Mouse (Mus musculus) ovary, adult 18-20 months (tissue): ENCODE data around the gene Maml3.

Experiments used
- DNase-seq: peaks from one replicate; pipeline ENCODE4 v3.0.0; 2022; ENCODE audit warnings: low spot score, mixed read lengths

Maml3 gene

GRCm38 (mm10) chr3:51821551-51821950, 283.3 kb downstream of the Maml3 start:
- DNase-seq, result no peak

- no peak for DNase-seq
These were observed 285.8 kb downstream of the Maml3 start for GRCm38 (mm10) chr3:51819109-51819508.

DNA sequence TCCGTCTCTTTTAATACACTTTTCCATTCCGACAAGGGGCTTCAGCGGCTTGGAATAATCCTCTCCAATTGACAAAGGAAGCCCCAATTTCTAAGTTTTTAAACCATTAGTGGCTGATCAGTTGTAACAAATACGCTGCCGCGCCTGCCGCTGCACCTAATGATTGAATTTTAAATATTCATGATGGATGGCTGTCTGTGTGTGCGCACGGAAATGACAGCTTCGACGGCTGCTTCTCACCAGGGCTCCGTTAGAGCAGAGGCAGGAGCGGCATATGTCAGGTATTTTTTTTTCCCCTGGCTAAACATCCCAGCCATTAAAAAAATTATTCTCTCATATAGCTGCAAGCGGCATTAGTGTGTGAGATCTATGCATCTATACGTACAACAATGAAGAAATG, 287.0 kb downstream of the Maml3 start:
- DNase-seq, result no peak

DNA sequence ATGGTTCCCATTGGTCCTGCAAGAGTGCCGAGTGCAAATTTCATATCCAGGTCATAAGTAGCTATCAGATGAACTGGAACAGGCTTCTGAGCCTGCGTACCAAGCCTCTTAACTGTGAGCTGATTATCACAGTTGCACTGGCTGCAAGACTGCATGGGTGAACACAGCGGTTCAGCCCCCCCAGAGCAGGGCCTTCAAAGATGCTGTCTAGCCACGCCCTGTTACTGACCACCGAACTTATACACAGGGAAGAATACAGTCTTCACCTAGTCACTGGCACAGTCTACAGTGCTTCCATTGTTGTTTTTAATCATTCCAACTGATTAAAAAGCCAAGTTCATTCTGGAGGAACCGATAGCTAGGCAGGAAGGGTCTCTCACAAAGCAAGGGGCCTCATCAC, 287.5 kb downstream of the Maml3 start:
- no peak for DNase-seq

DNA sequence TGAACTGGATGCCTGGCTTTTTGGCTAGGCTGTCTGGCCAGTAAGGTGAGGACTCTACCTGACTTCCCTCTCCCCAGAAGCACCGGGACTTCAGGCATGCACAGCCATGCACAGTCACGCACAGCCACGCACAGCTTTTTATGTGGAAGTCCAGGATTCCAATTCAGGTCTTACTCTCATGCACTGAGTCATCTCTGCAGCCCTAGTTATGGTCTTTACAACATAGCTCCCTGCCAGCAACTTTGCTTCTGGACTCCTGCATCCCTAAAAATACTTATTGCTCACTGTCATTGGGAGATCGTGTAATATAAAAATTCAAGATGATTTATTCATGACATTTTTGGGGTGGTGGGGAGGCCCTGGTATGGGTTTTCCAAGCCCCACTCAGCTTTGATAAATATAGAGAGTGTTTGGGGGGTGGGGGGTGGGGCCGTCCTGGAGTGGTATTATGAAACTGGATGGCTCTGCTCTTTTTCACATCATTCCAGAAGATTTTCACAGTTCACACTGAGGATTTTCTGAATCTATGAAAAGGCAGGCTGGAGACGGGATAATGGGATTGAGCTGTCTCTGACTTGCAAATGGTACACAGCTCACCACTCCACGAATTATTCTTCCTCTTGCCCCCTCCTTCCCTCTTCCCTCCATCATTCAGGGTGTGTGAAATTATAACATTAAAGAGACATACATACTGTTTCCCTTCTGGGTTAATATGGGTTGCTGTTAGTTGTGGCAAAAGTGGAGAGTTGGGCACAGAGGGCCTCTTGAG, 288.2 kb downstream of the Maml3 start:
- no peak for DNase-seq

- no peak for DNase-seq
These were observed 290.8 kb downstream of the Maml3 start for GRCm38 (mm10) chr3:51814073-51814472.

DNA sequence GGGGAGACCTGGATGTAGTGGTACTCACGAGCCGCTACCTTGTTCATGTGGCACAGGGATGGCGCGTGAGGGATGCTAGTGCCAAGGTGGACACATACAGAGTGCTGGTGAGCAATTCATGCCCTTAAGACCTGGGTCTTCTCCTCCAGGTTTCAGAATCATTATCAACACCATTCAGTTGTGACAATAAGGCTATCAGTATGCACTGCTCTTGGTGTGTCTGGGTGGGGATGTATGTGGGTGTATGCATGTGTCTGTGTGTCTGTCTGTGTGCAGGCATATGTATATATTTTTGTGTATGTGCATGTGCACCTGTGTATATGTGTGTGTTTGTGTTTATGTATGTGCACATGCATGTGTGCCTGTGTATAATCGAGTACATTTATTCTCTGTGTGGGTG, 291.7 kb downstream of the Maml3 start:
- no peak for DNase-seq

DNA sequence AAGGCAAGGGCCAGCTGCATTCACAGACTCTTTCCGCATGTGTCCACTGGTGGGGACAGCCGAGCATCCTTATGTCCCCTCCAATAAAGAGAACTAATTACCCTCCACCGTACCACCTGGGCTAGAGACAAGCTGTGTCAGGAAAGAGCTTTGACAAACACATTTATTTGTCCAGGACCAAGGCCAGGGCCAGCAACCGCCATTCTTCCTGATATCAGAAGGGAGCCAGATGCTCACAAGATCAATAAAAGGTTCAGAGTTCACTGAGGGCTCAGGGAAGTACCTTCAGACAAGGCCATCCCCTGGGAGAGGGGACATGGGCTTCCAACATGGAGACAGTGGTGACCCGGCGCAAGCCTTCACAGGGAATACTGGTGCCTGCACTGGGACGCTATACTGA, 294.1 kb downstream of the Maml3 start:
- DNase-seq, result no peak

DNA sequence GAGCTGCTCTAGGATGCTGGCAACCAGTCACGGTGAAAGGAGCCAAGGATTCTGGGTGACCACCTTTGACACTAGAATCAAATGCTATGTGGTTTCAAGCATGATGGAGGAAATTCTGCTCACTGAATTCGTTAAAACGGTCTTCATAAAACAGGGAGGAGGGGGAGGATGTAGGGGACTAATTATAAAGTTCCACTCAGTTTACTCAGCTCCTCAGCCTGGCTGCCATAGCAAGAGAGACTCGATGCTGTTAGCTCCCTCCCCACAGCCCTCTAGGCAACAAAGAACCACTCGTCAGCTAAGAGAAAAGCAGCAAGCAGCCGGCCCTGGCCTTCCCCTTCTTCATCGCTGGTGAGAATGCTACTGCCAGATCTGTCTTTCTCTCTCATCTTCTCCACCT, 295.1 kb downstream of the Maml3 start:
- no peak for DNase-seq

DNA sequence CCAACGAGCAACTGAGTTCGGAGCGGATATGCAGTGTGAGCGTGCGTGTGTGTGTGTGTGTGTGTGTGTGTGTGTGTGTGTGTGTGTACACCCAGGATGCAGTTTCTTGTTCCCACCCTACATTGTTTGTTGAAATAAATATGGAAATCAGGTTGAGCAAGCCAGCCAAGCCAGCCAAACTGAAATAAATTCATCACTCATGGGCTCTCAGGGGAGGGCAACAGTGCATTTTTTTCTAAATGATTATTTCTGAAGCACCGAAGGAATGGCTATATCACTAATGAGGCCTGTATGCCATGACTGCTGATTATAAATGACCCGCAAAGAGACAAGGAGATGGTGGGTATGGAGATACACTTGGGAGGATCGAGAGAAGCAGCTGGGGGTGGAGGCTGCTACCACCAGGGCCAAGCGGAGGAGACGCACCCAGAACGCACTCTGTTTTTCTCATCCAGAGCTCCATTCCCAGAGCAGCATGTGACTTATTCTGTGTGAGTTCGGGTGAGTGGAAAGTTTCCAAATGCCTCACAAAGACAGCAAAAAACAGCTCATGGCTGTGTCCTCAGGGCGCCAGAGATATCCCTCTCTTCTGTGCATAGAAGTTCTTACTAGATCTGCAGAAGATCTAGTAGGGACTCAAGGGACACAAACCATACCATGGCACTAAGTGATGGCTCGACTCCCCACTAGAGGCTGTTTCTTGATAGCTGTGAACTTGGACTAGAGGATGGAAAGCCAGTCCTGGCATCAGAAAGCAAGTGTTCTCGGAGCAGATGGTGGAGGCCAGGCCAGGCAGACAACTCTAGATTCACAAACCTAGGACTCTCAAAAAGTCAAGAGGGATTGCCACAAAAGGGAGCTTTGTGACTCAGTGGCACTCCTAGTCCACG, 296.6 kb downstream of the Maml3 start:
- no peak for DNase-seq

DNA sequence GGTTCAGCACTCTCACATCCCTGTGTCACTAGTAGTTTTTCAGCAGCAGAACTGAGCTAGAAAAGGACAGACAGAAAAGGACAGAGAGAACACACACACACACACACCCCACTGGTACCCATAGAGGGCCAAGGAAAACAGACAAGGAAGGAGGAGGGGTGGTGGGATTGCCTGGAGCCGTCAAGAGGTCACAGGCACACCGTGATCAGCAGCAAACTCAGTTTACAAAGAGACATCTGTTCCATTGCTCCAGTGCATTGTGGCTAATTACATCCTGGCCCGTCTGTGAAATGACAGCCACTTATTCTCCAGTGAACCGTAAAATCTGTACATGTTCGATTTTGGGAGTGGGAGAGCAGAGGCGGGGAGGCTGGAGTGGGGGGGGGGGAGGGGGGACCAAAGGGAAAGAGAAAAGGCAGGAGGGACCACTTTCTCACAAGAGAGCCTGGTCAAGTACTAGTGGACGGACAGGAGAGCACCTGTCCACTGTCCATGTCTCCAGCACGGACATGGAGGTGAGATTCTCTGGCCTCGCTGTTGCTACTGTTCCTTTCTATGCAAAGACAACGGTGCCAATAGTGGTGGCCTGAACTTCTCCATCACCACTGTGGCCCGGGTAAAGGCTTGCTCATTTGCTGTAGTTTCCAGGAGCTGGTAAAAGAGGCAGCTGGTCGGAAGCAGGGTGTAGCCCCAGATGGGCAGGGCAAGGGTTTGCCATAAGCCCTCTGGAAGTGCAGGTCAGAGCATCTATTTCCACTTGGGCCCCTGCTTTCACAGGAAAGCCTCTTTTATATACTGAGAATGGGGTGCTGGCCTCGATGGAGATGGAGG, 299.2 kb downstream of the Maml3 start:
- no peak for DNase-seq

DNA sequence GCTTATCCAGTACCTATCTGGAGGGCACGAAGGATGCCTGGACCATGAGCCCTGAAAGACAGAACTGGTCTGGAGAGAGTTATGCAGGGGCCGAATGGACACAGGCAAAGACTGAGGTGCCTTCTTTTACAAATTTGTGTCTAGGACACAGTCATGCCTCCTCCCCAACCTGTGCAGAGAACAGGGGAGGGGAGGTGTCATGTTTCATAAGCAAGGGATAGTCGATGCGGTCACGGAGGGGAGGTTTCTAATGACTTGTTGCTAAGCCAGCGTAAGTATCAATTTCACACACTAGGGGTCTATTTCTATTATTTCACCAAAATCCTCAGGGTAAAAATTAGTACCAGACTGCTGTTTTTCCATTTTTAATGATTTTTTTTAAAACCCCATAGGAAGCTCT, 301.0 kb downstream of the Maml3 start:
- no peak for DNase-seq

GRCm38 (mm10) chr3:51799650-51800049, 305.2 kb downstream of the Maml3 start:
- DNase-seq, result no peak

- no peak for DNase-seq
These were observed 308.0 kb downstream of the Maml3 start for GRCm38 (mm10) chr3:51796838-51797237.

GRCm38 (mm10) chr3:51796219-51796828, 308.6 kb downstream of the Maml3 start:
- DNase-seq, result peak; percentile 22

- no peak for DNase-seq
These were observed 313.3 kb downstream of the Maml3 start for GRCm38 (mm10) chr3:51791542-51791941.

DNA sequence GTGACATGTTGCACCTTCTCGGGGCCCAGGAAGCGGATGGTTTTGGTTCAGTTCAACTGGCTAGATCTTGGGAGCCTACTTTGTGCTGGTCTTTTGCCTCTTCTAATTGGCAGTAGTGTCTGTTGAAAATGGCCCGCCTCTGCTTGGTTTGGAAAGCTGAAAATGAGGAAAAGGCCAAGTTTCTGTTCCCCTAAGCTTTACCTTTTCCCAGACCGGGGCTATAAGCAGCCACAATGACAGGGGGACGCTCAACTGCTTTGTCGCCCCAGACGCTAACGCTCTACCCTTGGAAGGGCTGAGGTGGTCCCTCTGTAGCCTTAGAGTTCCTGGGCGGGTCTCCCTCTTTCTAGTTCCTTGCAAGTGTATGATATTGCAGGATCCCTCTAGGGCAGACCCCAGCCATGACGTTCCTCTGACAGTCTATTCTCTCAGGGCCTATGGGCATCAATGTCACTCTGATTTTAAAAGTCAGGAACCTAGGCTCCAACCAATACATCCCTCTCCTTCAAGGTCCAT, 315.4 kb downstream of the Maml3 start:
- no peak for DNase-seq

GRCm38 (mm10) chr3:51788591-51789339, 316.1 kb downstream of the Maml3 start:
- DNase-seq, result peak; percentile 35

DNA sequence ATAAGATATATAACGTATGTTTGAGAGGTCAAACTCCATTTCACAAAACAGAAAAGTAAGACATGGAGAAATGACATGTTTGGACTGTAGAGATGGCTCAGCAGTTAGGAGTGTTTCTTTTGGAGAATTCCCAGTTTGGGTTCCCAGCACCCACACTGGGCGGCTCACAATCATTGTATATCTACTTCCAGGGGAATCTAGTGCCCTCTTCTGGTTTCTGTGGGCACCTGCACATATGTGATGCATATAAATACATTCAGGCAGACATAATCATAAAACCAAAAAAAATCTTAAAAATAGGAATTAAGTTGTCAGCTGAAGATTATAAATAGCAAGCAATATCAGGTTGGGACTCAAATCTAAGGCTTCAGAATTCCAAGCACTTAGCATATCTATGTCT, 316.9 kb downstream of the Maml3 start:
- DNase-seq, result no peak

- no peak for DNase-seq
These were observed 319.1 kb downstream of the Maml3 start for GRCm38 (mm10) chr3:51785796-51786195.

DNA sequence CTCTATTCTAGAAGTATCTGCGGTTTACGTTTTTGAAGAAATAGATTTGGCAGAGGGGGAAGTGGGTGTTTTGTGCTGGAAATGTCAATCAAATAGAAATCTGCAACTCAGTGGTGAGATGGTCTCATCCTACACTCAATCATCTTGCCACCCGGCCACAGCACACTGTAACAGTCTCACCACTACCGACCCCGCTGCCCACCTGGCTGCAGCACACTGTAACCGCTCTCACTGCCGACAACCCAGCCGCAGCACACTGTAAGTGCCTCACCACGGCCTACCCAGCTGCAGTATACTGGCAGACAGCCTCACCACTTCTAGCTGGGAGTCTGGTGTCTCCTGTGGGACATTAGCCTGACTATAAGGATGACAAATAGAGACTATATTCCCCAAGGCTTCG, 322.7 kb downstream of the Maml3 start:
- no peak for DNase-seq
